Mouse (Mus musculus): ENCODE measurements around the gene Ggct. TPM values are rescaled to one million over a fixed set of nuclear protein-coding genes. Genes with fewer than 3 reads are reported as not detected.

Gene Ggct
- 1.2 and 1.8 TPM in 2 replicates for polyA plus RNA-seq (2012; rRNA removed)

- H3K27ac ChIP-seq (ENCODE audit: control insufficient read depth, insufficient read depth, low read length): no peak within 1 kb of the TSS
- under 1% methylated on average over 41 of the region's 41 CpGs for WGBS
Measured at GRCm38 (mm10) chr6:54992734-54993260, at the start of gene Ggct. Gene Ggct, minus strand, starts transcription at chr6:54992950.

GRCm38 (mm10) chr6:55040031-55040430, 47.3 kb upstream of the Ggct start:
- Histone ChIP-seq H3K36me3 (ENCODE audit: control insufficient read depth, insufficient read depth, low read length) (no peaks in the 10 kb centered on the region), H3K27ac (ENCODE audit: control insufficient read depth, insufficient read depth, low read length) (no peak overlapping the region), H3K4me1 (replicated peaks; ENCODE audit: control insufficient read depth, insufficient read depth, low read length) (peaks cover 3% of the 10 kb centered on the region), H3K27me3 (ENCODE audit: control insufficient read depth, insufficient read depth, low read length) (no peaks in the 10 kb centered on the region), H3K4me3 (ENCODE audit: control insufficient read depth, insufficient read depth, low read length) (no peak overlapping the region)
- 76% methylated on average over 1 of the region's 1 CpGs for WGBS
- DNase-seq: no peak
- TF ChIP-seq CTCF (IDR thresholded peaks at IDR 0.05; ENCODE audit: borderline replicate concordance, control insufficient read depth, extremely low read depth, insufficient read depth, low read length, poor library complexity) (no peak), POLR2A (IDR thresholded peaks at IDR 0.05; ENCODE audit: control insufficient read depth, extremely low read depth, insufficient read depth, low read length, poor library complexity) (no peak)

More at GRCm38 (mm10) chr6:54992734-54993260, at the start of gene Ggct:
- Histone ChIP-seq H3K4me3 (ENCODE audit: control insufficient read depth, insufficient read depth, low read length) (peak within 1 kb of the TSS; percentile 75), H3K4me1 (replicated peaks; ENCODE audit: control insufficient read depth, insufficient read depth, low read length) (no peaks in the 10 kb centered on the region), H3K36me3 (ENCODE audit: control insufficient read depth, insufficient read depth, low read length) (no peaks in the 10 kb centered on the region), H3K27me3 (ENCODE audit: control insufficient read depth, insufficient read depth, low read length) (no peaks in the 10 kb centered on the region)
- peak; percentile 75; the same call in 1 of the 2 replicates for TF ChIP-seq CTCF (IDR thresholded peaks at IDR 0.05; ENCODE audit: borderline replicate concordance, control insufficient read depth, extremely low read depth, insufficient read depth, low read length, poor library complexity)
- TF ChIP-seq POLR2A (IDR thresholded peaks at IDR 0.05; ENCODE audit: control insufficient read depth, extremely low read depth, insufficient read depth, low read length, poor library complexity): peak; percentile 79
- peak; percentile 90 for DNase-seq

- no peak for TF ChIP-seq CTCF (IDR thresholded peaks at IDR 0.05; ENCODE audit: borderline replicate concordance, control insufficient read depth, extremely low read depth, insufficient read depth, low read length, poor library complexity)
- no peak for TF ChIP-seq POLR2A (IDR thresholded peaks at IDR 0.05; ENCODE audit: control insufficient read depth, extremely low read depth, insufficient read depth, low read length, poor library complexity)
- no peak overlapping the region for H3K4me3 ChIP-seq (ENCODE audit: control insufficient read depth, insufficient read depth, low read length)
- H3K36me3 ChIP-seq (ENCODE audit: control insufficient read depth, insufficient read depth, low read length): no peaks in the 10 kb centered on the region
- 96% methylated on average over 6 of the region's 6 CpGs for WGBS
- H3K27ac ChIP-seq (ENCODE audit: control insufficient read depth, insufficient read depth, low read length): no peak overlapping the region
- no peaks in the 10 kb centered on the region for H3K27me3 ChIP-seq (ENCODE audit: control insufficient read depth, insufficient read depth, low read length)
- DNase-seq: no peak
- peaks cover 3% of the 10 kb centered on the region for H3K4me1 ChIP-seq (replicated peaks; ENCODE audit: control insufficient read depth, insufficient read depth, low read length)
Measured at GRCm38 (mm10) chr6:55039446-55039783, 46.7 kb upstream of the Ggct start.

GRCm38 (mm10) chr6:55038671-55039445, 46.1 kb upstream of the Ggct start:
- TF ChIP-seq CTCF (IDR thresholded peaks at IDR 0.05; ENCODE audit: borderline replicate concordance, control insufficient read depth, extremely low read depth, insufficient read depth, low read length, poor library complexity) (no peak), POLR2A (IDR thresholded peaks at IDR 0.05; ENCODE audit: control insufficient read depth, extremely low read depth, insufficient read depth, low read length, poor library complexity) (no peak)
- 9% methylated on average over 12 of the region's 12 CpGs for WGBS
- peak overlapping the region; percentile 81 for H3K4me3 ChIP-seq (ENCODE audit: control insufficient read depth, insufficient read depth, low read length)
- peaks cover 3% of the 10 kb centered on the region for H3K4me1 ChIP-seq (replicated peaks; ENCODE audit: control insufficient read depth, insufficient read depth, low read length)
- no peaks in the 10 kb centered on the region for H3K27me3 ChIP-seq (ENCODE audit: control insufficient read depth, insufficient read depth, low read length)
- no peaks in the 10 kb centered on the region for H3K36me3 ChIP-seq (ENCODE audit: control insufficient read depth, insufficient read depth, low read length)
- H3K27ac ChIP-seq (ENCODE audit: control insufficient read depth, insufficient read depth, low read length): no peak overlapping the region
- DNase-seq: peak; percentile 11

GRCm38 (mm10) chr6:55037799-55038670, 45.3 kb upstream of the Ggct start, which contains the start of gene Gars:
Gene Gars, plus strand, starts transcription at chr6:55038007.
- WGBS: under 1% methylated on average over 87 of the region's 87 CpGs
- Histone ChIP-seq H3K27me3 (ENCODE audit: control insufficient read depth, insufficient read depth, low read length) (no peaks in the 10 kb centered on the region), H3K4me3 (ENCODE audit: control insufficient read depth, insufficient read depth, low read length) (peak within 1 kb of the TSS; percentile 81), H3K36me3 (ENCODE audit: control insufficient read depth, insufficient read depth, low read length) (no peaks in the 10 kb centered on the region), H3K4me1 (replicated peaks; ENCODE audit: control insufficient read depth, insufficient read depth, low read length) (peaks cover 3% of the 10 kb centered on the region), H3K27ac (ENCODE audit: control insufficient read depth, insufficient read depth, low read length) (peak within 1 kb of the TSS; percentile 81)
- TF ChIP-seq CTCF (IDR thresholded peaks at IDR 0.05; ENCODE audit: borderline replicate concordance, control insufficient read depth, extremely low read depth, insufficient read depth, low read length, poor library complexity) (no peak; the same call in 1 of the 2 replicates), POLR2A (IDR thresholded peaks at IDR 0.05; ENCODE audit: control insufficient read depth, extremely low read depth, insufficient read depth, low read length, poor library complexity) (peak; percentile 86)
- DNase-seq: peak; percentile 89

GRCm38 (mm10) chr6:55036731-55037130, 44.0 kb upstream of the Ggct start:
- Histone ChIP-seq H3K4me3 (ENCODE audit: control insufficient read depth, insufficient read depth, low read length) (no peak overlapping the region), H3K27me3 (ENCODE audit: control insufficient read depth, insufficient read depth, low read length) (no peaks in the 10 kb centered on the region), H3K27ac (ENCODE audit: control insufficient read depth, insufficient read depth, low read length) (no peak overlapping the region), H3K4me1 (replicated peaks; ENCODE audit: control insufficient read depth, insufficient read depth, low read length) (peaks cover 3% of the 10 kb centered on the region), H3K36me3 (ENCODE audit: control insufficient read depth, insufficient read depth, low read length) (no peaks in the 10 kb centered on the region)
- no peak for TF ChIP-seq POLR2A (IDR thresholded peaks at IDR 0.05; ENCODE audit: control insufficient read depth, extremely low read depth, insufficient read depth, low read length, poor library complexity)
- TF ChIP-seq CTCF (IDR thresholded peaks at IDR 0.05; ENCODE audit: borderline replicate concordance, control insufficient read depth, extremely low read depth, insufficient read depth, low read length, poor library complexity): no peak
- 95% methylated on average over 4 of the region's 4 CpGs for WGBS
- no peak for DNase-seq
